In genomic region chr1:183803357-183803756, GRCm38 (mm10) we compare ENCODE assay signal across 18 mouse cellular contexts.
DNase-seq lines count a peak whose midpoint lies in the region; ATAC-seq lines count a peak whose summit lies in the region.
"Had no signal": no experiment of that assay in that cellular context is flagged by ENCODE, and none has a peak within 500 bp of the region (broad histone marks: within the 10 kb centered on the region; RNA-seq: fewer than 3 reads in every experiment).

No protein-coding gene starts in this region.

- H3K4me2 ChIP-seq in heart, embryonic 12.5 days = no peak overlapping the region
- H3K4me2 ChIP-seq: embryonic facial prominence, embryonic 12.5 days; limb, embryonic 13.5 days had no signal

- no peaks in the 10 kb centered on the region; the same call in 1 of the 2 replicates for H3K4me1 ChIP-seq in heart, embryonic 12.5 days (replicated peaks)
- peaks cover 6% of the 10 kb centered on the region; the same call in 1 of the 2 replicates for H3K4me1 ChIP-seq in brown adipose tissue, adult 24 weeks (ENCODE audit: control insufficient read depth, insufficient read depth, insufficient read length, low read length)
- H3K4me1 ChIP-seq: forebrain, embryonic 10.5 days had no signal

- no peaks in the 10 kb centered on the region for H3K36me3 ChIP-seq in heart, embryonic 12.5 days
- H3K36me3 ChIP-seq: embryonic facial prominence, embryonic 12.5 days; forebrain, embryonic 10.5 days; limb, embryonic 13.5 days had no signal

- WGBS in heart, embryonic 12.5 days = 79% methylated on average over 5 of the region's 5 CpGs

- H3K9ac ChIP-seq in heart, embryonic 12.5 days = no peak overlapping the region
- H3K9ac ChIP-seq: embryonic facial prominence, embryonic 12.5 days; limb, embryonic 13.5 days had no signal

- no peak overlapping the region for H3K4me3 ChIP-seq in heart, embryonic 12.5 days
- H3K4me3 ChIP-seq in brown adipose tissue, adult 24 weeks (ENCODE audit: insufficient read depth, low read depth, low read length) = no peak overlapping the region
- H3K4me3 ChIP-seq: embryonic facial prominence, embryonic 12.5 days; forebrain, embryonic 10.5 days; heart, adult 2 months; limb, embryonic 13.5 days had no signal

- no peak overlapping the region for H3K27ac ChIP-seq in heart, embryonic 12.5 days (ENCODE audit: poor library complexity, severe bottlenecking)
- H3K27ac ChIP-seq in brown adipose tissue, adult 24 weeks (replicated peaks; ENCODE audit: low read depth, low read length) = 0 out of 2 replicates have a peak overlapping the region, but pooled peaks have one; percentile 51
- H3K27ac ChIP-seq: embryonic facial prominence, embryonic 12.5 days; forebrain, embryonic 10.5 days; heart, adult 2 months; limb, embryonic 13.5 days had no signal

- no peaks in the 10 kb centered on the region for H3K9me3 ChIP-seq in heart, embryonic 12.5 days (replicated peaks)
- H3K9me3 ChIP-seq: embryonic facial prominence, embryonic 12.5 days; forebrain, embryonic 10.5 days; limb, embryonic 13.5 days had no signal

- peak; percentile 94 for DNase-seq in heart, adult 11 months
- DNase-seq in B cell, adult 2 months = peak; percentile 71 to 76
- no peak for DNase-seq in cerebellum, adult 11 months
- DNase-seq in ovary, postnatal 10 days (ENCODE audit: low spot score) = no peak
- DNase-seq in embryo, embryonic 9.5 days (ENCODE audit: extremely low spot score) = no peak
- DNase-seq: adrenal gland, adult 2 months; cerebellum, postnatal 10 days; kidney, postnatal 4 days; thymus, postnatal 36 days had no signal

- 0 out of 2 replicates have a peak, but pooled peaks cover 3% of the 10 kb centered on the region for H3K27me3 ChIP-seq in heart, embryonic 12.5 days (replicated peaks)
- H3K27me3 ChIP-seq: embryonic facial prominence, embryonic 12.5 days; limb, embryonic 13.5 days had no signal

- ATAC-seq in heart, embryonic 12.5 days (ENCODE audit: insufficient number of reproducible peaks, low FRiP score) = no peak
- peak; percentile 78 for ATAC-seq in monocyte, adult 5-6 weeks (replicated peaks; ENCODE audit: insufficient number of reproducible peaks, low FRiP score, low TSS enrichment, poor library complexity, severe bottlenecking)
- ATAC-seq: intestine, postnatal 0 days; midbrain, embryonic 16.5 days had no signal

Comparison
In these comparisons a context has a peak if more than half of its experiments do, and no peak if none do; other contexts are left out.
1. DNase-seq: peak in heart, adult 11 months (single experiment) and B cell, adult 2 months (2 of 2); none in cerebellum, adult 11 months (single experiment), ovary, postnatal 10 days (single experiment) and embryo, embryonic 9.5 days (single experiment).